Mouse (Mus musculus): ENCODE results near the gene 9830107B12Rik. TPM values are rescaled to one million over a fixed set of nuclear protein-coding genes. Genes with fewer than 3 reads are reported as not detected.
A peak's percentile ranks its signal among the peaks of the same experiment; 100 is the strongest.

Gene 9830107B12Rik
- total RNA-seq, 2 experiments from 2014 or later: not detected

- DNase-seq (ENCODE audit: extremely low spot score in 1 of 2, low spot score in 2 of 2): no peak
- TF ChIP-seq CTCF (IDR thresholded peaks at IDR 0.05): no peak
- Histone ChIP-seq H3K4me3 (no peak overlapping the region), H3K27ac (no peak overlapping the region)
- intact Hi-C loops (cut with DNase I): no loop called here
Measured at GRCm38 (mm10) chr17:48107333-48107732, 38.7 kb downstream of the 9830107B12Rik start.

GRCm38 (mm10) chr17:48100441-48101417 lies 45.3 kb downstream of the 9830107B12Rik start:
- peak; percentile 88 to 89 for DNase-seq (ENCODE audit: extremely low spot score in 1 of 2, low spot score in 2 of 2)
- intact Hi-C loops (cut with DNase I): loop anchor here (1.0 to 5.0 kb wide), 4 partner anchors 227 to 363 kb away; partner anchors contain the start of gene Tfeb
- H3K27ac ChIP-seq: no peak overlapping the region
- no peak overlapping the region for H3K4me3 ChIP-seq
- TF ChIP-seq CTCF (IDR thresholded peaks at IDR 0.05): peak; percentile 67

DNA sequence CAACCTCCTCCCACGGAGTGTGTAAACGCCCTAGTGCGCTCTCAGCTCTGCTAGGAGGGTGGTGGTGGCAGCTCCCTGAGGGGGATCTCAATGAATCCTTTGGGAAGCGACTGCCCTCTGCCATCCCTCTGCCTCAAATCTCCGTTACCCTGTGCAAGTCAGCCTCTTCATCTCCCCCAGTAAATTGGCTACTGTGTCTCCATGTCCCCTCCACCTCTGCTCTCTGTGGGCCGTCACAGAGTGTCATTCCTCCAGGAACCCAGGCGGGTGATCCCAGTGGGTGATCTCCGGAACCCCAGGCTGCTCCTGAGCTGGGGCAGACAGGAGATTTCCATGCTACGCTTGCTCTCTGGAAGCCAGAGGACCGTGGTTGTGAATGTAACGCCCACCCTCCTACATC lies 46.8 kb downstream of the 9830107B12Rik start:
- no peak for DNase-seq (ENCODE audit: extremely low spot score in 1 of 2, low spot score in 2 of 2)
- intact Hi-C loops (cut with DNase I): no loop called here
- no peak for TF ChIP-seq CTCF (IDR thresholded peaks at IDR 0.05)
- Histone ChIP-seq H3K27ac (no peak overlapping the region), H3K4me3 (no peak overlapping the region)

DNA sequence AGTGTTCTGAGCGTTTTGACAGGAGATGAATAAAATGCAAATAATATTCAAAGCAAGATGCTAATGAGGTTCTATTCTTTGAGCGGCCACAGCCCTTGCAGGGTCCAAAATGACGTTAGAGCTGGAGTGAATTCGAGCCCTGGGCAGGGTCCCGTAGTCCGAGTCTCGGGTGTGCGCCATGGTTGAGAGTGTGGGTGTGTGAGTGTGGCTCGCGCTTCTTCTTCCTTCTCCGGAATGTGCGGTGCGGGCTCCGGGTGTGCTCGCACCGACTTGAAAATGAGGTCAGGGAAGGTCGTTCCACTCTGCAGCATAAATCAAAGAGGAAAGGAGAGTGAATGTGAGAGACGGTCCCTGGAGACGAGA lies 47.6 kb downstream of the 9830107B12Rik start:
- no peak for DNase-seq (ENCODE audit: extremely low spot score in 1 of 2, low spot score in 2 of 2)

GRCm38 (mm10) chr17:48097743-48098527 lies 48.1 kb downstream of the 9830107B12Rik start:
- H3K27ac ChIP-seq: no peak overlapping the region
- H3K4me3 ChIP-seq: no peak overlapping the region
- intact Hi-C loops (cut with DNase I): no loop called here
- no peak for TF ChIP-seq CTCF (IDR thresholded peaks at IDR 0.05)
- no peak for DNase-seq (ENCODE audit: extremely low spot score in 1 of 2, low spot score in 2 of 2)

More for the DNA sequence above, 47.6 kb downstream of the 9830107B12Rik start:
- intact Hi-C loops (cut with DNase I): no loop called here
- TF ChIP-seq CTCF (IDR thresholded peaks at IDR 0.05): no peak
- Histone ChIP-seq H3K4me3 (no peak overlapping the region), H3K27ac (no peak overlapping the region)

DNA sequence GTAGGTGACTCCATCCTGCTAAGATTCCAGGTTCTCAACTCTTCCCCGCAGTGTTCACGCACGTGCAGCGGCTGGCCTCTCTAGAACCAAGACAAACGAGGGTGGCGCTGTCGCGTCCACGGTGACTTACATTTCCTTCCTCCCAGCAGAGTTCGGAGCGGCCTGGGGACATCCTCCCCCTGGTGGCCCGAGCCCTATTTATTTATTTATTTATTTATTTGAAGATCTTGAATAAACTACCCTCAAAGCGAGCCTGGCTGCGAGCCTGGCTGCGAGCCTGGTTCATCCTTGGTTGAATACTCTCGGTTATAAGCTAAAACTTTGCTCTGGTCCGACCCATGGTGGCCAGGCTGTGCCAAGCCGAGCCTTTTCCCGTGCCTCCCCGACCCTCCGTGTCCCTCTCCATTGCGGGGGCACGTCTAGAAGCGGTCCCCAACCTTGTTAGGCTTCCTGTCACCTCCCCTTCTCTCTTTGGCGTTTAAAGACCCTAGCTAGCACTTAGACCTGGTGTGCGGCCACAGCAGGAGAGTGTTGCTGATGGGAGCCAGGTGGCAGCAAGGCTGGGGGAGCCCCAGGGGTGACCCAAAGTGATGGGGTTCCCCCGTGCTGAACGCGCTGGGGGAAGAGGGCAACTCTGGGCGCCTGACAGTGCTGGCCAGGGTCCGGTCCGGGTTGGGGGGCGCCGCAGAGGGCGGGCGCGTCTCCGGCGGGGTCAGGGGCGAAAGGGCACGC lies 48.9 kb downstream of the 9830107B12Rik start:
- no peak overlapping the region for H3K27ac ChIP-seq
- H3K4me3 ChIP-seq: no peak overlapping the region
- intact Hi-C loops (cut with DNase I): no loop called here
- DNase-seq (ENCODE audit: extremely low spot score in 1 of 2, low spot score in 2 of 2): peak; percentile 20 to 30
- TF ChIP-seq CTCF (IDR thresholded peaks at IDR 0.05): peak; percentile 39

GRCm38 (mm10) chr17:48096321-48096720 lies 49.7 kb downstream of the 9830107B12Rik start:
- intact Hi-C loops (cut with DNase I): no loop called here
- TF ChIP-seq CTCF (IDR thresholded peaks at IDR 0.05): no peak
- DNase-seq (ENCODE audit: extremely low spot score in 1 of 2, low spot score in 2 of 2): no peak
- Histone ChIP-seq H3K27ac (no peak overlapping the region), H3K4me3 (no peak overlapping the region)

- DNase-seq (ENCODE audit: extremely low spot score in 1 of 2, low spot score in 2 of 2): no peak
- no peak for TF ChIP-seq CTCF (IDR thresholded peaks at IDR 0.05)
- Histone ChIP-seq H3K4me3 (no peak overlapping the region), H3K27ac (no peak overlapping the region)
- intact Hi-C loops (cut with DNase I): no loop called here
Measured at GRCm38 (mm10) chr17:48095718-48096121, 50.3 kb downstream of the 9830107B12Rik start.

DNA sequence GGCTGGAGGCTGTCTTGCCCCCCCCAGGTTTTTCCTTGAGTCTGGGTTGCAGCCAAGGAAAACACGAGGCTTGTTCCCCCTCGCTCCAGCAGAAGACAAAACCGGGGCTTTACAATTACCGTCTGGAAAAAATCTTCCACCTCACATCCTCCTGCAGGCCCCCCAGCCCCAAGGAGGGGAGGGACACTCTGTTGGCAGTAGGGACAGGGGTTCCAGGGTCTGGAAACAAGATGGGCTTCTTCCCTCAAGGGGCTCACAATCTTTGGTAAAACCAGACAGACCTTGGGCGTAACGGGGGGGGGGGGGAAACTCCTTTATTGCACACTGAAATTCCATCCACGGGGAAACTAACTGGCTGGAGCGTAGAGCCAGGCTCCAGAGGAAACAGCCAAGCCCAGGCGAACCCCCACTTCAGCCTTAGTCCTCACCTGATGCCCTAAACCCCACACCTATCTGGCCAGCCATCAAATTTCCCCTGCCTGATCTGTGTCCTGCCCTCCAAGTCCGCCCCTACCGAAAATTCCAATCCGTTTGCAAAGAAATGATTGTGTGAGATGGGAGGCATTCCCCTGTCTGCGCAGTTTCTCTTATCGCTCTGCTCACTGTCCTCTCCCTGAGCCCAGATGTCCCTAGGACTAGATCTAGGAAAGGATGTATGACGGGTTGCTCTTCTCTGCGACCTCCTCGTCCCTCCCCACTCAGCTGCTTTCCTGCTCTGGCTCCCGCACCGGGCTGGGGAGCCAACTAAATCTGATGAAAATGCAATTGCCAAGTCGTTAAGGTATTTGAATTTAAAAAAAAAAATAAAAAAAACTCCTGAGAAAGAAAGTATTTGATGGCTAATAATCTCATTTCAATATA lies 51.0 kb downstream of the 9830107B12Rik start:
- no peak for TF ChIP-seq CTCF (IDR thresholded peaks at IDR 0.05)
- no peak for DNase-seq (ENCODE audit: extremely low spot score in 1 of 2, low spot score in 2 of 2)
- intact Hi-C loops (cut with DNase I): no loop called here
- H3K4me3 ChIP-seq: no peak overlapping the region
- no peak overlapping the region for H3K27ac ChIP-seq

DNA sequence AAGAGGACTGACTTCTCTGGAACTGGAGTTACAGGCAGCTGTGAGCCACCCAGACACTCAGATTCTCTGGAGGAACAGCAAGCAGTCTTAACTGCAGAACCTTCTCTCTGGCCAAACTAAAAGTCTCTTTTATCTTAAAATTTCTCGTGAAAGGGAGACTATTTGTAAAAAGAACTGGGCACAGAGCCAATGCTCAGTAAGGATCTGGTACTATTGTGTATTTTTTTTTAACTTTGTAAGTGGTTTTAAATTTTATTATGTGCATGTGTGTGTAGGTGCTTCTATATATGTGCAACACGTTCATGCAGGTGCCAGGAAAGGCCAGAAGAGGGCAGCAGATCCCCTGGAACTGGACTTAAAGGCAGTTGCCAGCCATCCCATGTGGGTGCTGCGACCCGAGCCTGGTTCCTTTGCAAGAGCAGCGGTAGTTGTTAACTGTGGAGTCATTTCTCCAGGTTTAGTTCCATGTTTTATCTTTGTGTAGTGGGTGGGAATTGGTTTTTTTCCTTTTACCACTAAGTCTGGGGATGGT lies 52.7 kb downstream of the 9830107B12Rik start:
- intact Hi-C loops (cut with DNase I): no loop called here
- no peak for DNase-seq (ENCODE audit: extremely low spot score in 1 of 2, low spot score in 2 of 2)
- TF ChIP-seq CTCF (IDR thresholded peaks at IDR 0.05): peak; percentile 17
- Histone ChIP-seq H3K27ac (no peak overlapping the region), H3K4me3 (no peak overlapping the region)
